Mouse (Mus musculus): Measurements from ENCODE around the gene Slc30a7.
"Not testable (repeated sequence)": the region's sequence is repeated elsewhere in the genome, so short reads cannot be mapped to it uniquely, and the experiment has no call there.

The Slc30a7 gene

DNA sequence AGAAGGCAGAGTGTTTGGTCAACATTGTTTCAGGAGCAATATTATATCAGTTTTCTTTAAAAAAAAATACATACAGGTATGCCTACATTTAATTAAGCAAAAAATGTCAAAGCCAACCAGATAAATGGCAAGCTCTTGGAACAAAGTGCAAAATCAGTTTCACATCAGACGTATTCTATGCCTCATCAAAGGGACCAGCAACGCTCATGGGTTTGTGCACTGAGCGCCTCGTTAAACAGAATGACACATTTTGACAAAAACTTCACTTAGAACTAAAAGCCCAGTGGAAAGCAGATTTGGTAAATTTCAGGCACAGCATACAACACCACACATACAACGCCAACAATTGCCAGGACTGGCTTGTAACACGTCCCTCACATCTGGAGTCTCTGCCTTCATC, 62.8 kb downstream of the Slc30a7 start:
- DNase-seq, result no peak

DNA sequence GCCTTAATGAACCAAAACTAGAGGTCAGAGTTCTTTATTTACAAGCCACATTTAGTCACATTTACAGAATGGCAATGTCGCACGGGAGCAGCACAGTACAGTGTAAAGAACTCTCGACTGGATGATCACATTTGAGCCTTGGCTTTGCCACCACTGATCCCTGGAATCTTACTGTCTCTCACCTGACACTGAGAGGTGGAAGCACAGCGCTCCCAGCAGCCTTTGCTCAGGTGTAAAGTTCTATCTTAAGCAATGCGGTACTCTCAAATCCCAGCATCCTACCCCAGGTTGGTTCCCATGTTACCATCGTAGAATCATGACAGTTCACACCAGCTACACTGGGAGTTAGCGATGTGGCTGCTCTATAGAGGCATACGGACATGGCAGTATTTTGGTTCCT, 65.7 kb downstream of the Slc30a7 start:
- DNase-seq, result no peak

DNA sequence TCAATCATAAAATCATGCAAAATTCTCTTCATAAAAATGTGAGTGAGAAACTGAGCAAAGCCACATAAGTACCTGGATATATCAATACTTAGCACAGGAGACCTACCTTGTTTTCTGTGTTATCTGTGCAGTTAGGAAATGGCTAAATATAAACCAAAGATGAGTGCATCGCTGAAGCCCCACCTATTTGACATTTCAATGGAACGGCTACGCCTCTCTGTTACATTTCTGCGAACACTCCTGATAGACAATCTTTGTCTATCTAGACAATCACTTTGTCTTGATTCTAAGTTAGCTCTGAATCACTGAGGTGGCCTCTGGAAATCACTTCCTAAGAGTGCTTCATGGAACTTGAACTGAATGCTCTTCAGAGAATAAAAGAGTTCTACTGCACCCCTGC, 66.7 kb downstream of the Slc30a7 start:
- DNase-seq, result no peak

DNA sequence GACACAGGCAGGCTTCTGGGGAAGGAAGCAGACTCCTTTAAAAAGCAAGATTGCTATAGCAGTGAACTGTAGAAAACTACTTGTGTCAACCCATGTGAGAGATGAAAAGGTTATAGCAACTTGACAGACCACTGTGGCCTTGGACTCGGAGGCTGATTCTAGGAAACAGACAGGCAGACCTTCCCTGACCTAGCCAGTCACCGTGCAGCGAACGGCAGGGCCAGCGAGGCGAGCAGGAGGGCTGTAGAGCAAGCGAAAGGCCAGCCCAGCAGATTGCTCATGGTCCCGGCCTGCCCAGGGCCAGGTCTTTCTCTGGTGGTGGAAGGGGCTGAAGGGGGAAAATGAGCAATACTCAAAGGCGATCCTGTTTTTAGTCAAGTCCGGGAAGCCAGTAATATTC, 69.4 kb downstream of the Slc30a7 start:
- DNase-seq, result no peak

DNA sequence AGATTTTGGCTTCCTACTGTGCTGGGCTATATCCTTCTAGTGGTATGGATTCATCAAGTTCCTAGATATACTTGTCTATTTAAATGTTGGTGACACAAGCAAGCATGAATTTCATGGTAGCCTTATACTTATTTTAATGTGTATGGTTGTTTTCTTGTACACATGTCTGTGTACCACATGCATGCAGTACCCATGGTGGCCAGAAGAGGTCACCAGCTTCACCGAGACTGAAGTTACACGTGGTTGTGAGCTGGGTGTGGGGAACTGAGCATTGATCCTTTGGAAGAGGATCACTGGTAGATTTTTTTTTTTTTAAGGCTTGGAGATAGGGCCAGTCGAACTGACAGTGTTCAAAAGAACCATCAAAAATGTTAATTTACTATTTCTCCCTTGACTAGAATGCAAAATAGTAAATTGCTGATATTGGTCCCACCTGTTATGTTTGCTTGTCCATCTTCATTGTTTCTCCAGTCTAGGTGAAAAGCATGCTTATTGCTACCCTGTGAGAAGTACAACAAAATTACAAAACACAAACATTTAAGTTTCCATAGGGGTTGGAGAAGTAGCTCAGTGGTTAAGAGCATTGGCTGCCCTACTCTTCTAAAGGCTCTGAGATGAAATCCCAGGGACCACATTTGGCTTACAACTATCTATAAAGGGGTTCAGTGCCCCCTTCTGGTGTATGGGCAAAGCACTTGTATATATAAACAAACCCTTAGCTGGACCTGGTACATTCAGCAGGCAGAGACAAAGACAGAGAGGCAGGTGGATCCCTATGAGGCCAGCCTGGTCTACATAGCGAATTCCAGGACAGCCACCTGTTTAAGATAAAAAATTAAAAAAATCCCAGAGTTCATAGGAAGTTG, 70.2 kb downstream of the Slc30a7 start:
- DNase-seq, result no peak

DNA sequence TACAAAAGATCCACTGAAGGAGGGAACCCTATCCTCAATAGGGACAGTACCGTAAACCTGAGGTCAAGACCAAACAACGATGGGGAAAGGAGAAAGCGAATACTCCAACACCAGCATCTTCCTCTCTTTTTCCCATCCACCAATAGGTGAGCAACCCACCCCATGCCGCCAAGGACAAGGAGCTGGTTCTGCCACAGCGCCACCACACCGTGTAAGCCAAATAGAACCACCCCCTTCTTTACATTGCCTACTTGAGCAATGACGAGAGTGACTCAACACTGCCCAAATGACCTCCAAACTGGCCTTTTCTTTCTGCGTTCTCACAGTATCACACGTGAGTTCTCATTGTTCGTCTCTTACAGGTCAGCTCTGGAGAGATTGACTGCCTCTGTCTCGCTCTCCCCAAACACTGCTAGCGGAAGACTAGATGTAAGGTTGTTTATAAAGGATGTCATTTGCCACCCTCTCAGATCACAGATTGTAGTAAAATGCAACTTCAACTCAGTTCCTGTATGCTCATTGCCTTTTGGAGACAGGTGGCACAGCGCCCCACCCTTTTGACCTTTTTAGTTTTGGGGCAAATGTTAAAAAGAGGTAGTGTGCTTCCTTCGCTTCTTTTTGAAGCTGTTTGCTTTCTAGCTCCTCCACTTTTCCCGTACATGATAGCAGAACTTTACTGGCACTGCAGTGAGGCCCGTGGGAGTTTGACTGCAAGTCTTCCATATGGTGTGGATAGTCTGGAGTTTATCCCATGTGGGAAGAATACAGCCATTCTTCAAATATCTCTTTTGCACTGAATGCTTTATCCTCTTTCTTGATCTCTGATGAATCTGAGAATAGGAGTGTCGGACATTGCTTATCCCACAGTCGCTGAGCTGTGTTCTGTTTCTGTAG, 73.7 kb downstream of the Slc30a7 start:
- DNase-seq, result peak; percentile 73

DNA sequence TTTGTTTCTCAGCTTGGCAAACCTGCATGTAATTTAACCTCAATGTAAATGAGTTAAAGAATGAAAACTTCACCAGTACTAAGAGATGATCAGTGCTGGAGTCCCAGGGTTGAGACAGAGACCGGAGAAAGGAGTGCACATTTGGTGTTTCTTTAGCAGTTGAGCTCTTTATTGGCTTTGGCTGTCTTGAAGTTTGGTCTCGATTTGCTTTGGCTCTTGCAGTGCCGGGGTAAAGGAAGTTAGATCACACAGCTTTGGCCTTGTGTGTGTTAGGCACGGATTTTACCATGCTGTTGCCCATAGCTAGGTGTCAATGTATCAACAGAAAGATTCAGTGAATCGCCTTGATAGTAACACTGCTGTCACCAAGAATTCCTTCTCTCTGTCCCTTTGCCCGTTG, 75.5 kb downstream of the Slc30a7 start:
- no peak for DNase-seq

DNA sequence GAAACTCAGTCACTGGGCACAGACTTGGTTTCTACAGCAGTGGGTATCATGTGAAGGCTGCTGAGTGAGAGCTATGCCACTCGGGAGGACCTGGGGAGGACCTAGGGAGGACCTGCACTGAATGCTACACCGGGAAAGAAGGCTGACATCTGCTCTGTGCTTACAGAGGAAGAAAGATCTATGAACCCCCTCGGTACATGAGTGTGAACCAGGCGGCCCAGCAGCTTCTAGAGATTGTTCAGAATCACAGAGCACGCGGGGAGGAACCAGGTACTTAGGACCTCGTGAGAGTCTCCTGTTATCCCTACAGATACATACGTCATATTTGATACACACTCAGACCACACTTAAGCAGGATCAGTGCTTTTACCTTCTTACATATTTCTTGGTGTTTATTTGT, 80.7 kb downstream of the Slc30a7 start:
- DNase-seq, result no peak

DNA sequence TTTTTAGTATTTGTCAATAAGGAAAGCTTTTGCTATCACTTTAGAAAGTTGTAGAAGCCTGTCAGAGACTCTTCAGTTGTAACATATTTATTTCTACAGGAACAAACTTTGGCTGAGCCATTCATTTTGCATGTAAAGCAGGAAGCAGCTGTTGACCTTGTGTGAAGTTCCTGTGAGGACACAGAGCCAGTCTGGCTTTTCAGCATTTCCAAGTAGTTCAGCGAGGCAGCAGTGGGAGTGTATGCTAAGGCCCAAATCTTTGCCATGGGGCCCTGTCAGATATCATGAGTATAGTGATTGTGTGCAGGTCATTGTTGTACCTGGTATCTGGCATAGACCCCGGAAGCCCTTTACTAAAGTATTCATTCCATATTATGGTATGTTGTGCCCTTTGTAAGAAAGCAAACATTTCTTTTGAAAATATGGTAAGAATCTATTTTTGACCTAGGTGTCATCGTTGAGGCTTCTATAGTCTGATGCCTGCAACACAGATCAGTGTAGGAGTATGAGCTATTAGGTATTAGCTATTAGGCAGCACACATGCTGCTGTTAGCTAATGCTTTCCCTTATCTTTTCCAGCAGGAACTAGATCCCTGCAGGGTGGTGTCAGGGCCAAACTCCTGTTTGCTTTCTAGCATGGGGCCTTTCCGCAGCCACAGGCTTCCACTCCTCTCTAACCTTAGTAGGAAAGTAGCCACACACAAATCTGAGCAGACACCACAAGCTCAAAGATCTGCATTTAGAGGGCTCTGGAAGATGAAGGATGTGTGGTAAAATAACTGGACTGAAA, 82.6 kb downstream of the Slc30a7 start:
- no peak for DNase-seq

DNA sequence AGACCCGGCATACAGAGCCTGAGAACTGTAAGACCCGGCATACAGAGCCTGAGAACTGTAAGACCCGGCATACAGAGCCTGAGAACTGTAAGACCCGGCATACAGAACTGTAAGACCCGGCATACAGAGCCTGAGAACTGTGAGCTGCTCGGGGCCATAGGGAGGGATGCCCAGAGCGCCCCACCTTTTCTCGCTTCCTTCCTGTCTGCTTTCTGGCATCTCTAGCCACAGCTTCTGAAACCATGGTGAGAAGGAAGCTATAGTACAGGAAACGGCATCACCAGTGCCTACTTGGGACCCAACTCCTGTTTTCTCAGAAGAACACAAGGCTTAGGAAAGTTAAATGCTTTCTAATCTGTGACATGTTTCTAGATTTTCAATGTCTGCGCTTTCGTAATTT, 99.8 kb downstream of the Slc30a7 start:
- not testable (repeated sequence) for DNase-seq

DNA sequence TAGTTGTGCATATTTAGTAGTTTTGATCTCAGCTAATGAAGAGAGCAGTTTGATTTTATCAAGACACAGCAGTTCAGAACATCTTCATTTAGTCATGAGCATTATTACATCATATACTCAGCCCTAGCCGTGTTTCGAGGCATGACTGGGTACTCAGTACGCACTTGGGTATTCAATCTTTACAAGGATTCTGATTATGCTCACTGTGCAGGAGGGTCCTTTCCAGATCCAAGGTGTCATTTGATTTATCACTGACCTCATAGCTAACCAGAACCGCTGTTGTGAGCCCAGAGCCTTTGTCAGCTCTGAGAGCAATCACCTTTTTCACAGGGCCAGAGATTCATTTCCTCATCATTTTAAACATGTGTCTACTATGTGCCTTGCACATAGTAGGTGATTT, 101.6 kb downstream of the Slc30a7 start:
- DNase-seq, result no peak

DNA sequence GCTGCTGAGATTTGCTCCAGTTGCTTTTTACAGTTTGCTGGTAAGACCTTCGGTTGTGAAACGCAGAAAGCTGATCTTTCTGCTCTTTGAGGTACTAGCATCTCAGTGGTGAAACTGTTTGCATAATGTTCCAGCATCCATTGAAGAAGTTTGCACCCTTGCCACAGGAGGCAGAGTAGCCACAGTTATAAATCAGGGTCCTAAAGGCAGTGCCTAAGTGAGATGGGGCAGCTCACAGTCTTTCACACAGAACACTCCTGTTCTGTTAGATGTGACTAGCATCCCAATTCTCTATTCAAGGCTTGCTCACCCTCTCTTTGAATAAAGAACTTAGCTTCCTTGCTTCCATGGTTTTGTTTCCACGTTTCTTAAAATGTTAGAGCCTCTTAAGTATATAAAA, 102.1 kb downstream of the Slc30a7 start:
- DNase-seq, result no peak

DNA sequence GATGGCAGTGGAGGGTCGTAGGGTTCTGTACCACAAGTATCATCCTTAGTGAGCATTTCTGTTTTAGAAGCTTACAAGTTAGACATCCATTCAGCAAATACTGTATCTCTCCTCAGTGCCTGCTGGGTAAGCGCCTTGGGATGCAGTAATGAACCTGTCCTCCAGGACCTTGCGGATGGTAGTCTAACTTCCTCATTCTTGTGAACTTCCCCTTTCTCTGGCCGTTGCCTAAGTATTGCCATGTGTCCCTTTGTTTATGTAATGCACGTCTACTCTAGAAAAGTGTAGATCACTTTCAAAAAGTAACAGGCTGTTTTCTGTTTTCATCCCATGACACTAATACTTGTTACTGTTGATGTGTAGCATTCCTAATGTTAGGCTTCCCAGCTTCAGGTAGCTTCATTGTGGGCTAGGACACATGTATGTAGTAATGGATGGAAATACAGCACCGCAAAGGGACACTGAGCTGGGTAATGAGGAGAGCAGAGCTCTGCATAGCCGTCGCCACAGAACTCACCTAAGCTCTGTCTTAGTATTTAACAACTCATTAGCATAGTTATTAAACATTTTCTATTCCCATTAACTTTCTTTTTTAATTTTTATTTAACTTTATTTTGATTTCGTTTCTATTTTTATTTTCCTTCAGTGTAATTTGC, 104.8 kb downstream of the Slc30a7 start:
- DNase-seq, result no peak

DNA sequence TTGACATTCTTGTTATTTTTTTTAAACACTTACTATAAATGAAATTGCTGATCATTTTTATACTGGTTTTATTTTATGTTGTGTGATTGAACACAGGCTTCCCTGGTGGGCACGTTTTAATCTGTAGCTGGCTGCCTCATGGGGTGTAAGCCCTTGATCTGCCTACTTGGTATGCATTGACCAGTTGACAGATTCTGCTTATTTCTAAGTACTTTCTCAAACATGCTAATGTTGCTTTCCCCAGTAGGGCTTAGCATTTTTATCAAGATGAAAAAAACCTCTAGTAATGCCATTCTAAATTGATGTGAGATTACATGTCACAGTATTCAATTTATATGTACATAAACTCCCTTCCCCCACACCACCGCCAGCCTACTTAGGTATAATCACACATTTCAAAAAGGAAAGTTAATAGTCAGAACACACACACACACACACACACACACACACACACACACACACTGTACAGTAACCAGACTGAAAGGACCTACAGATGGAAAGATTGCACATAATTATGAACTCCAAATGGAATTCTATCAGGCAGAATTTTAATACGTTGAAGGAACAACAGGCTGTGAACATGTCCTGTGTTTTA, 108.8 kb downstream of the Slc30a7 start:
- DNase-seq, result no peak

DNA sequence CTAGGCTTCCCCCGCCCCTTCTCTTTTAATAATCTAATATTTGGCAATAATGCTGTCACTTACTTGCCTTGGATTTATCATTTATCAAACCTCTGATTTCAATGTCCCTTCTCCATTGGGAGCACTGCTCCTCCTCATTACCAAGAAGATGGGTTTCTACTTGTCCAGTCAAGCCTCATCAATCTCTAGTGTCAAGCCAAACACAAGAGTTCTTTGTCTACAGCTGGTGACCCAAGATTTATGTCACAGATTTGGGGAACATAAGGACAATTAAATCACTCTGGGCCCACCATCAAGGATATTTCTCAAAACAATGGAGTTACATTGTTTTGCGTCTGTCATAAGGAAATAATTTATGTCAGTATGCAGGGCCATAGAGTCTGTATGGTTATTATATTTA, 114.0 kb downstream of the Slc30a7 start:
- no peak for DNase-seq

DNA sequence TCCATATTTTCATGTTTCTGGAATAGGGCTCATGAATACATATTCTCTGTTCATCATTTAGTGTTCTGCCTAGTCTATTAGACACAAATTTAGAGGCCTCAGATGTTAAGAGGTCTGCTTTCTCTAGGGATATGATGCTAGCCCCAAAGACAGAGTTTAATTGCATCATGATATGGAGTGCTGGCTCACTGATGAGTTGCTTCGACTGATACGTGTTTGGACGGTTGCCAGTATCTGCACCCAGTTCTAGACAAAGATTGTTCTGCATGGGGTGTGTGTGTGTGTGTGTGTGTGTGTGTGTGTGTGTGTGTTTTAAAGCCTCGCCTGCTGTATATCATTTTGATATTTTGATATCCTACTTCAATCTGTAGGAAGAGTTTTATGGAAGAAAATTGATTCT, 114.9 kb downstream of the Slc30a7 start:
- DNase-seq, result no peak
